In genomic region chr7:99015419-99015818, GRCm38 (mm10) we compare ENCODE assay signal across 8 mouse cellular contexts.
A peak's percentile ranks its signal among the peaks of the same experiment; 100 is the strongest.
DNase-seq lines count a peak whose midpoint lies in the region; ATAC-seq lines count a peak whose summit lies in the region.

No protein-coding gene starts in this region.

- H3K4me2 ChIP-seq in embryonic facial prominence, embryonic 14.5 days (ENCODE audit: low read depth, low read length), result no peak overlapping the region
- peak overlapping the region; percentile 42 for H3K4me2 ChIP-seq in kidney, embryonic 15.5 days

- no peaks in the 10 kb centered on the region for H3K36me3 ChIP-seq in embryonic facial prominence, embryonic 14.5 days (ENCODE audit: control insufficient read depth, insufficient read depth, low read length)
- no peaks in the 10 kb centered on the region for H3K36me3 ChIP-seq in embryonic facial prominence, embryonic 10.5 days (replicated peaks)
- no peaks in the 10 kb centered on the region for H3K36me3 ChIP-seq in kidney, embryonic 15.5 days

- no peak overlapping the region for H3K27ac ChIP-seq in embryonic facial prominence, embryonic 14.5 days (replicated peaks; ENCODE audit: low read depth, low read length)
- no peak overlapping the region for H3K27ac ChIP-seq in embryonic facial prominence, embryonic 10.5 days (replicated peaks)
- H3K27ac ChIP-seq in kidney, embryonic 15.5 days, result peak overlapping the region; percentile 32; the same call in 1 of the 2 replicates

- DNase-seq in embryonic facial prominence, embryonic 14.5 days (ENCODE audit: low spot score), result peak; percentile 69
- no peak for DNase-seq in embryonic facial prominence, embryonic 10.5 days (ENCODE audit: low spot score)
- peak; percentile 60 for DNase-seq in ZHBTc4 (ENCODE audit: low read depth, low spot score)
- DNase-seq in mesoderm, embryonic 11.5 days (ENCODE audit: low read depth, low spot score), result peak; percentile 27
- DNase-seq in urinary bladder, postnatal 4 days (ENCODE audit: low spot score in 2 of 2), result no peak
- no peak for DNase-seq in ovary, postnatal 36 days (ENCODE audit: low spot score)
- no peak for DNase-seq in thymus, postnatal 10 days (ENCODE audit: low spot score in 2 of 2)

- H3K9me3 ChIP-seq in embryonic facial prominence, embryonic 14.5 days (ENCODE audit: control insufficient read depth, low read length), result no peaks in the 10 kb centered on the region
- H3K9me3 ChIP-seq in embryonic facial prominence, embryonic 10.5 days, result no peaks in the 10 kb centered on the region
- H3K9me3 ChIP-seq in kidney, embryonic 15.5 days (replicated peaks), result no peaks in the 10 kb centered on the region

- ATAC-seq in embryonic facial prominence, embryonic 14.5 days (ENCODE audit: low read depth), result peak; percentile 33; the same call in 1 of the 2 replicates
- ATAC-seq in kidney, embryonic 15.5 days (replicated peaks; ENCODE audit: low FRiP score), result peak; percentile 77

- no peak overlapping the region for H3K4me3 ChIP-seq in embryonic facial prominence, embryonic 14.5 days (ENCODE audit: low read depth, low read length)
- H3K4me3 ChIP-seq in embryonic facial prominence, embryonic 10.5 days, result no peak overlapping the region
- H3K4me3 ChIP-seq in kidney, embryonic 15.5 days (replicated peaks), result peak overlapping the region; percentile 1; the same call in 1 of the 2 replicates

- H3K9ac ChIP-seq in embryonic facial prominence, embryonic 14.5 days (ENCODE audit: low read depth, low read length), result no peak overlapping the region
- no peak overlapping the region for H3K9ac ChIP-seq in kidney, embryonic 15.5 days

- 56% methylated on average over 17 of the region's 17 CpGs for WGBS in embryonic facial prominence, embryonic 14.5 days
- 78% methylated on average over 17 of the region's 17 CpGs for WGBS in embryonic facial prominence, embryonic 10.5 days
- WGBS in kidney, embryonic 15.5 days, result 22% methylated on average over 17 of the region's 17 CpGs

- no peaks in the 10 kb centered on the region for H3K27me3 ChIP-seq in embryonic facial prominence, embryonic 14.5 days (replicated peaks; ENCODE audit: control insufficient read depth, insufficient read depth, low read length)
- H3K27me3 ChIP-seq in embryonic facial prominence, embryonic 10.5 days (replicated peaks; ENCODE audit: low read depth, poor library complexity, severe bottlenecking), result no peaks in the 10 kb centered on the region
- H3K27me3 ChIP-seq in kidney, embryonic 15.5 days, result no peaks in the 10 kb centered on the region

- H3K4me1 ChIP-seq in embryonic facial prominence, embryonic 14.5 days (ENCODE audit: control insufficient read depth, insufficient read depth, low read length), result peaks cover 6% of the 10 kb centered on the region
- peaks cover 24% of the 10 kb centered on the region for H3K4me1 ChIP-seq in embryonic facial prominence, embryonic 10.5 days
- H3K4me1 ChIP-seq in kidney, embryonic 15.5 days, result peaks cover 32% of the 10 kb centered on the region

Comparison
In these comparisons a context has a peak if more than half of its experiments do, and no peak if none do; other contexts are left out.
1. DNase-seq: peak in embryonic facial prominence, embryonic 14.5 days (single experiment), ZHBTc4 (single experiment) and mesoderm, embryonic 11.5 days (single experiment); none in embryonic facial prominence, embryonic 10.5 days (single experiment), urinary bladder, postnatal 4 days (0 of 2), ovary, postnatal 36 days (single experiment) and thymus, postnatal 10 days (0 of 2).